Mouse (Mus musculus): Measurements from ENCODE around the gene Pcbp3. TPM values are rescaled to one million over a fixed set of nuclear protein-coding genes. Genes with fewer than 3 reads are reported as not detected.
"Not testable (repeated sequence)": the region's sequence is repeated elsewhere in the genome, so short reads cannot be mapped to it uniquely, and the experiment has no call there.

Gene Pcbp3
- total RNA-seq, 2 experiments from 2014 or later: 2.3 to 2.7 TPM

GRCm38 (mm10) chr10:76801841-76802499, 159.7 kb downstream of the Pcbp3 start:
- DNase-seq: peak; percentile 32 to 44

- no peak for DNase-seq
Observed at GRCm38 (mm10) chr10:76801237-76801641, 160.4 kb downstream of the Pcbp3 start.

- DNase-seq: no peak
Observed at GRCm38 (mm10) chr10:76798751-76799585, 162.7 kb downstream of the Pcbp3 start.

GRCm38 (mm10) chr10:76794102-76794501, 167.6 kb downstream of the Pcbp3 start:
- no peak for DNase-seq

GRCm38 (mm10) chr10:76791475-76791874, 170.2 kb downstream of the Pcbp3 start:
- DNase-seq: peak in 1 of 2 experiments; percentile 57

- DNase-seq: no peak
Observed at GRCm38 (mm10) chr10:76789885-76790284, 171.8 kb downstream of the Pcbp3 start.

- no peak for DNase-seq
Observed at GRCm38 (mm10) chr10:76785312-76785711, 176.4 kb downstream of the Pcbp3 start.

GRCm38 (mm10) chr10:76779225-76779624, 182.5 kb downstream of the Pcbp3 start:
- DNase-seq: no peak

- no peak for DNase-seq
Observed at GRCm38 (mm10) chr10:76771624-76772023, 190.1 kb downstream of the Pcbp3 start.

GRCm38 (mm10) chr10:76771086-76771485, 190.6 kb downstream of the Pcbp3 start:
- no peak for DNase-seq

GRCm38 (mm10) chr10:76769581-76769980, 192.1 kb downstream of the Pcbp3 start:
- no peak for DNase-seq

- DNase-seq: no peak
Observed at GRCm38 (mm10) chr10:76766196-76766595, 195.5 kb downstream of the Pcbp3 start.

GRCm38 (mm10) chr10:76764927-76765326, 196.8 kb downstream of the Pcbp3 start:
- DNase-seq: no peak

- no peak for DNase-seq
Observed at GRCm38 (mm10) chr10:76763016-76763415, 198.7 kb downstream of the Pcbp3 start.

- DNase-seq: no peak
Observed at GRCm38 (mm10) chr10:76762411-76762810, 199.3 kb downstream of the Pcbp3 start.

- DNase-seq: no peak
Observed at GRCm38 (mm10) chr10:76759878-76760277, 201.8 kb downstream of the Pcbp3 start.

GRCm38 (mm10) chr10:76753640-76754039, 208.0 kb downstream of the Pcbp3 start:
- no peak for DNase-seq

GRCm38 (mm10) chr10:76744267-76744666, 217.4 kb downstream of the Pcbp3 start:
- DNase-seq: not testable (repeated sequence)

- DNase-seq: no peak
Observed at GRCm38 (mm10) chr10:76736764-76737163, 224.9 kb downstream of the Pcbp3 start.

- DNase-seq: peak; percentile 74 to 91
Observed at GRCm38 (mm10) chr10:76734979-76735378, 226.7 kb downstream of the Pcbp3 start.

GRCm38 (mm10) chr10:76733677-76734068, 228.0 kb downstream of the Pcbp3 start:
- no peak for DNase-seq

- DNase-seq: peak; percentile 88 to 89
Observed at GRCm38 (mm10) chr10:76732881-76733676, 228.6 kb downstream of the Pcbp3 start.

- DNase-seq: no peak
Observed at GRCm38 (mm10) chr10:76732391-76732790, 229.3 kb downstream of the Pcbp3 start.
